Mouse (Mus musculus) stomach, postnatal 0 days (tissue): ENCODE data around the gene B3gat2. TPM values are rescaled to one million over a fixed set of nuclear protein-coding genes. Genes with fewer than 3 reads are reported as not detected.

Experiments used
- ATAC-seq: fragments of 200-750 bp; cut with Nextera tagmentation; 2 replicates; pipeline ENCODE4 v1.8.0; 2017; ENCODE audit not compliant: low FRiP score, low TSS enrichment
- DNase-seq: peaks from one replicate; pipeline ENCODE4 v3.0.0-alpha.2; 2016; ENCODE audit warnings: low spot score
- H3K27ac ChIP-seq: fragments of 300-500 bp; sonication (generic); replicated peaks from 2 replicates; pipeline ENCODE4 v1.5.1; 2014; ENCODE audit warnings: mild to moderate bottlenecking, control low read depth
- H3K27me3 ChIP-seq: fragments of 300-500 bp; sonication (generic); 2 replicates; pipeline ENCODE4 v1.6.1; 2014; ENCODE audit warnings: low read length; ENCODE audit not compliant: control insufficient read depth, insufficient read depth
- H3K36me3 ChIP-seq: fragments of 300-500 bp; sonication (generic); 2 replicates; pipeline ENCODE4 v1.6.1; 2014; ENCODE audit warnings: low read length, mixed read lengths; ENCODE audit not compliant: control insufficient read depth, insufficient read depth
- H3K4me1 ChIP-seq: fragments of 300-500 bp; sonication (generic); replicated peaks from 2 replicates; pipeline ENCODE4 v1.6.1; 2014; ENCODE audit warnings: antibody characterized with exemption; ENCODE audit not compliant: control insufficient read depth, insufficient read depth
- H3K4me2 ChIP-seq: fragments of 300-500 bp; sonication (generic); replicated peaks from 2 replicates; pipeline ENCODE4 v1.6.1; 2014; ENCODE audit warnings: low read depth, mild to moderate bottlenecking, control low read depth, moderate library complexity
- H3K4me3 ChIP-seq: fragments of 300-500 bp; sonication (generic); 2 replicates; pipeline ENCODE4 v1.5.1; 2014; ENCODE audit warnings: low read depth, low read length, control low read depth
- H3K9ac ChIP-seq: fragments of 300-500 bp; sonication (generic); 2 replicates; pipeline ENCODE4 v1.6.1; 2014; ENCODE audit warnings: mild to moderate bottlenecking, low read length, control low read depth, mixed read lengths
- H3K9me3 ChIP-seq: fragments of 300-500 bp; sonication (generic); 2 replicates; pipeline ENCODE4 v1.6.1; 2016; ENCODE audit warnings: low read length; ENCODE audit not compliant: control insufficient read depth
- CTCF ChIP-seq: IDR thresholded peaks from 2 replicates; pipeline ENCODE4 v1.5.1; 2016; ENCODE audit warnings: antibody characterized with exemption, low read depth, mild to moderate bottlenecking, moderate library complexity
- EP300 ChIP-seq: optimal IDR thresholded peaks from 2 replicates; pipeline ENCODE3; 2016; ENCODE audit warnings: antibody characterized with exemption
- whole genome bisulfite sequencing: fragments of 180-500 bp; shearing (Covaris S2); extraction: QIAGEN DNeasy Blood & Tissue Kit; methylation state at CpG from one replicate; pipeline ENCODE4 v1.1.7; 2014; 5-methylcytosine and 5-hydroxymethylcytosine counted together
- polyA plus RNA-seq: library from polyadenylated mRNA; unstranded; fragments of >200 nt; fragmentation: Nextera tagmentation; extraction: Ambion mirVana; gene quantifications from 2 replicates; pipeline ENCODE4 v1.2.1, GENCODE M21; 2015

Gene B3gat2
- polyA plus RNA-seq, 1 experiment from 2014 or later: 0.19 TPM

DNA sequence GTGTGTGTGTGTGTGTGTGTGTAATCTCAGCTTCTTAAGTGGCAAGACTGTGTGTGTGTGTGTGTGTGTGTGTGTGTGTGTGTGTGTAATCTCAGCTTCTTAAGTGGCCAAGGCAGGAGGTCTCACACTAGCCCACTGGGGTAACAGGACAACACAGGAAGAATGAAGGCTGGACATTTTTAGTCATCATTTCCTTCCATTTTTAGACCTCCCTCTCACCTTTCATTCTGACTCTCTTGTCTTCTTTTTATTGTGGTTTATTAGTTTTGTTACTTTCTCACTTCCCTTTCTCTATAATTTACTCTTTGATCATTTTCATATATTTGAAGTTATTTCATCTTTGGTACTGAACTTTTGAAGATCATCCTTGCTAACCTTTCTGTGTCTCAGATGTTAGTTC lies 79.4 kb downstream of the B3gat2 start:
- H3K4me3 ChIP-seq: no peak overlapping the region
- no peak overlapping the region for H3K4me2 ChIP-seq
- no peak for ATAC-seq
- H3K9ac ChIP-seq: no peak overlapping the region
- H3K9me3 ChIP-seq: no peaks in the 10 kb centered on the region
- TF ChIP-seq EP300 (no peak), CTCF (no peak)
- no peak overlapping the region for H3K27ac ChIP-seq
- DNase-seq: no peak
- H3K36me3 ChIP-seq: peaks cover 5% of the 10 kb centered on the region; the same call in 1 of the 2 replicates
- no peaks in the 10 kb centered on the region for H3K4me1 ChIP-seq
- H3K27me3 ChIP-seq: no peaks in the 10 kb centered on the region

- Histone ChIP-seq H3K4me3 (no peak overlapping the region), H3K9me3 (no peaks in the 10 kb centered on the region), H3K27me3 (no peaks in the 10 kb centered on the region), H3K9ac (no peak overlapping the region), H3K4me2 (no peak overlapping the region), H3K4me1 (no peaks in the 10 kb centered on the region), H3K36me3 (peaks cover 10% of the 10 kb centered on the region), H3K27ac (no peak overlapping the region)
- WGBS: 78% methylated on average over 3 of the region's 3 CpGs
- TF ChIP-seq CTCF: no peak
- TF ChIP-seq EP300: no peak
- no peak for ATAC-seq
- no peak for DNase-seq
Measured at GRCm38 (mm10) chr1:23842629-23843028, 81.1 kb downstream of the B3gat2 start.

DNA sequence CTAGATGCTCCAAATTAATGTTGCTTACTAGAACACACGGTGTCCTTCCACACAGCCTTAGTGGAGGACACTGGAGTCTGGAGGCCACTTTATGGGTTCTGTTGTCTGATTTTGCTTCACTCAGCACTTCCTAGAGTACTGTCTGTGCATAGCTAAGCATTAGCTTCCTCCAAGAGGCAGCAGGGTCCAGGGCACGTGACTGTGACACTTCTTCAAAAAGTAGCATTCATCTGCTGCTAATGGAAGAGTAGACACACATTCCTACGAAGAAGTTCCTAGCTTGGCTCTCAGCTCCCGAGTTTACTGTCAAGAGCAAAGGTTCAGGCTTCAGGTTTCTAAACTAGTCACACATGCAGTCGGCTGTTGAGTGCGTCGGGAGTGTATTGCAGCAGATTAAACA lies 82.2 kb downstream of the B3gat2 start:
- no peaks in the 10 kb centered on the region for H3K4me1 ChIP-seq
- 69% methylated on average over 7 of the region's 7 CpGs for WGBS
- H3K9me3 ChIP-seq: no peaks in the 10 kb centered on the region
- DNase-seq: no peak
- H3K27ac ChIP-seq: no peak overlapping the region
- no peak for TF ChIP-seq CTCF
- no peak for TF ChIP-seq EP300
- H3K36me3 ChIP-seq: peaks cover 10% of the 10 kb centered on the region
- no peak for ATAC-seq
- H3K4me3 ChIP-seq: no peak overlapping the region
- no peak overlapping the region for H3K9ac ChIP-seq
- no peak overlapping the region for H3K4me2 ChIP-seq
- H3K27me3 ChIP-seq: no peaks in the 10 kb centered on the region

- peaks cover 10% of the 10 kb centered on the region for H3K36me3 ChIP-seq
- H3K4me1 ChIP-seq: no peaks in the 10 kb centered on the region
- no peak overlapping the region for H3K9ac ChIP-seq
- no peak overlapping the region for H3K27ac ChIP-seq
- no peak overlapping the region for H3K4me3 ChIP-seq
- no peak for ATAC-seq
- no peaks in the 10 kb centered on the region for H3K27me3 ChIP-seq
- TF ChIP-seq EP300: no peak
- TF ChIP-seq CTCF: no peak
- DNase-seq: no peak
- no peak overlapping the region for H3K4me2 ChIP-seq
- WGBS: 90% methylated on average over 10 of the region's 10 CpGs
- H3K9me3 ChIP-seq: no peaks in the 10 kb centered on the region
Measured at GRCm38 (mm10) chr1:23845007-23845406, 83.5 kb downstream of the B3gat2 start.

- TF ChIP-seq EP300 (no peak), CTCF (no peak)
- ATAC-seq (no peak), DNase-seq (no peak)
- Histone ChIP-seq H3K4me1 (no peaks in the 10 kb centered on the region), H3K27ac (no peak overlapping the region), H3K9me3 (no peaks in the 10 kb centered on the region), H3K4me3 (no peak overlapping the region), H3K36me3 (peaks cover 10% of the 10 kb centered on the region), H3K9ac (no peak overlapping the region), H3K27me3 (no peaks in the 10 kb centered on the region), H3K4me2 (no peak overlapping the region)
- WGBS: 53% methylated on average over 10 of the region's 10 CpGs
Measured at GRCm38 (mm10) chr1:23846044-23846680, 84.6 kb downstream of the B3gat2 start.

- Histone ChIP-seq H3K4me1 (no peaks in the 10 kb centered on the region), H3K4me3 (no peak overlapping the region), H3K9me3 (no peaks in the 10 kb centered on the region), H3K27me3 (no peaks in the 10 kb centered on the region), H3K27ac (no peak overlapping the region; the same call in 1 of the 2 replicates), H3K36me3 (peaks cover 15% of the 10 kb centered on the region), H3K4me2 (no peak overlapping the region), H3K9ac (no peak overlapping the region)
- DNase-seq (no peak), ATAC-seq (no peak)
- 70% methylated on average over 3 of the region's 3 CpGs for WGBS
- TF ChIP-seq EP300 (no peak), CTCF (no peak)
Measured at GRCm38 (mm10) chr1:23855623-23856022, 94.1 kb downstream of the B3gat2 start.
